Mouse (Mus musculus): Measurements from ENCODE around the gene Kcnk12.
A peak's percentile ranks its signal among the peaks of the same experiment; 100 is the strongest.

Gene Kcnk12

DNA sequence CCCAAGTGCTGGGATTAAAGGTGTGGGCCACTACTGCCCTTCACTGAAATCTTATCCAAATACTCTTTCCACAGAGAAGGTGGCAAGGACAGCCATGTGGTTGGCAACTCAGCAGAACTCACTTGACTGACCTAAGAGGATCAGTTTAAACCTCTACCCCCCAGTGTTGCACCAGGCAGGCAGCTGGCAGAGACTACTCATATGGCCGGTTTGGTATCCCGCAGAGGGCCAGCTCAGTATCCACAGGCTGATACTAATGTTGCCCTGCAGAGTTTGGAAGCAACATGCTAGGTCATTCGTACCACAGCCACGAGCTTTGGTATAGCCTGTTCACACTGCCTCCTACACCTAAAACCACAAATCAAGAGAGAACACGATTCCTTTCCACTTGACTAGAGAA is 3.0 kb downstream of the Kcnk12 start:
- H3K36me3 ChIP-seq (ENCODE audit: control insufficient read depth, insufficient read depth, low read length, poor library complexity, severe bottlenecking) = no peaks in the 10 kb centered on the region
- no peaks in the 10 kb centered on the region; the same call in 1 of the 2 replicates for H3K27me3 ChIP-seq (ENCODE audit: control insufficient read depth, insufficient read depth, low read length, poor library complexity, severe bottlenecking)
- DNase-seq (ENCODE audit: low read depth, low spot score) = no peak

DNA sequence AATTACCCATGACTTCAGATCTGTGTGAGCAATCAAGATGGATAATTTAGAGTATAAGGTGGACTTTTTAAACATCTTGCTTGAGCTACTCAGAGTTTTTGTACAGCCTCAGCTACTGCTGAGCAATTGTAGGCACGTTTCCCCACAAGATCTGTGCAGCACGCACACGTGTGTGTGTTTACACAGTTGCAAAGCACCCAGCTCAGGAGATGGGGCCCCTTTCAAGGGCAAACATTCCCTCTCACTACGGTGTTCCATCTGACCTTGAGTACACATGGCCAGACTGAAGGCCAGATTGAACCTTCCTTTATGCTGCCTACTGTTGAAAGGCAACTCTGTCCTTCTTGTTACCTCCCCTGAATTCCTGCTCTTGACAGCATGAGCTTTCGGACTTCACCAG is 4.5 kb downstream of the Kcnk12 start:
- H3K27me3 ChIP-seq (ENCODE audit: control insufficient read depth, insufficient read depth, low read length, poor library complexity, severe bottlenecking) = no peaks in the 10 kb centered on the region; the same call in 1 of the 2 replicates
- H3K36me3 ChIP-seq (ENCODE audit: control insufficient read depth, insufficient read depth, low read length, poor library complexity, severe bottlenecking) = no peaks in the 10 kb centered on the region
- no peak for DNase-seq (ENCODE audit: low read depth, low spot score)

DNA sequence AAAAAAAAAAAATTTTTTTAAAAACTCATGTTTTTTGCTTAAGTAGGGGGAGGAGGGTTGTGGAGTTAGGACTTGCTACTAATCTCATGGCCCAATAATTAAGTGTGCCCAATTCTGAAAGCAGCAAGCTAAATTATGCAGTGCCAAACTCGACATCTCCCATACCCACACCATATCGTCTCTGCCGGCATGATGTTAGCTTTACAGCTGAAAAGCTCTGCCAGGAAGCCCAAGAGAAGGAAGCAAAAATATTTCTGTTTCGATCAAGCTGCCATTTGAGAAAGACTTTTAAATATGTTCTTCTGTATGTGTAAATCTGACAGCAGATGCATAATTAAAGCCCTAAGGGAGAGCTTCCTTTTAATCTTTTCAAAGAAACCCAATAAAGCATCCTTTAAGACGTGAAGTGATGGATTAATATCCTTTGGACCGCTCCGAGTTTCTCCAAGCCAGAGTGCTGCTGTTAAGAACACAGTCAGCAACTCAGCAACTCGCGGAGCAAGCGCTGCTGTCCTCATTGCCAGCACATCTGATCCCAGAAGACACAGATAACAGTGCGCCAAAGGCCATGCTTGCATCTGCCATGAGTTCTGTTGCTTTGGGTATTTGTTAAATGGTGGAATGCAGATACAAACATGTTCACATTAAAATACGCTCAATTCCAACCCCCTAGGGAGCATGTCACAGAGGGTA is 5.0 kb downstream of the Kcnk12 start:
- no peaks in the 10 kb centered on the region for H3K27me3 ChIP-seq (ENCODE audit: control insufficient read depth, insufficient read depth, low read length, poor library complexity, severe bottlenecking)
- H3K36me3 ChIP-seq (ENCODE audit: control insufficient read depth, insufficient read depth, low read length, poor library complexity, severe bottlenecking) = no peaks in the 10 kb centered on the region
- DNase-seq (ENCODE audit: low read depth, low spot score) = no peak

DNA sequence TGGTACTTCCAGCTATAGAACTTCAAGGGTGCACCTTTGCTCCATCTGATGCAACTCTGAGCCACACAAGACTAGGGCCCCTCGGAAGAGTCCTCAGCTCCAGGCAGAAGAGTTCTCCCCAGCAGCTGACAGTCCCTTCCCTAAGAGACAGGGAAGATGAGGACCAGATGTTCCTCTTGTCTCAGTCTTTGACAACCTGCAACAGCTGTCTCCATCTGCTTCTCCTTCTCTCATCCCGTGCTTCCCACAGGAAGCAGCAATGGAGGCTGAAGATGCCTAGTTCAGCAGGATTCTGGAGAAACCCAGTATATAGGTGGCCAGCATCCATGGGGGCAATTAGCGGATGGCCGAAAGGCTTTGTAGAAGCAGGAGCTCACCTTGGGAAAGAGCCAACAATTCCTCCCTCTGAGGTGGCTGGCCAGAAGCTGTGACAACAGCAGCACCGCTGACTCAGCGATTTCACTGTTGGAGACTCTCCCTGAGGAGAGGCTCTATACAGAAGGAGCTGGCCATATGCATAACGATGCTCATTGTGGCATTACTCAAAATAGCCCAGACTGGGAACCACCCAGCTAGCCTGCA is 6.2 kb downstream of the Kcnk12 start:
- no peaks in the 10 kb centered on the region for H3K27me3 ChIP-seq (ENCODE audit: control insufficient read depth, insufficient read depth, low read length, poor library complexity, severe bottlenecking)
- no peak for DNase-seq (ENCODE audit: low read depth, low spot score)
- no peaks in the 10 kb centered on the region for H3K36me3 ChIP-seq (ENCODE audit: control insufficient read depth, insufficient read depth, low read length, poor library complexity, severe bottlenecking)

DNA sequence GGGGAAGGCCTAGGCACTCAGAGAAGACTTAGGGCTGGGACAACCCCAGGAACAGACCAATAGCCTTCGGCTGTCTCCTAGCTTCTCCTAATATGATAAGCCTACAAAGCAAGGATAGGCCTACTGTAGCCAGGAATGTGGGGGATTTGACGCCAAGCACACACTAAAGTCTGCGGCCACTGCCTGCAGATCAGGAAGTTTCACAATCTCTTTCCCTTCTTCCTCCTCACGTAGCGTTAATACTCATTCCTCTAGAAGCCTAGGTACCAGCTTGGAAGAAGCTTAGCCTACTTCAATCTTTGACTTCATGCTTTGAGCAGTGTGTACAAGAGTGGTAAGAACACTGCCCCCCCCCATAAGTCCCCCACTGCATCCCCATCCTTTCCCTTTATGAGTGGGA is 7.1 kb downstream of the Kcnk12 start:
- DNase-seq (ENCODE audit: low read depth, low spot score) = no peak
- no peaks in the 10 kb centered on the region for H3K36me3 ChIP-seq (ENCODE audit: control insufficient read depth, insufficient read depth, low read length, poor library complexity, severe bottlenecking)
- no peaks in the 10 kb centered on the region for H3K27me3 ChIP-seq (ENCODE audit: control insufficient read depth, insufficient read depth, low read length, poor library complexity, severe bottlenecking)

DNA sequence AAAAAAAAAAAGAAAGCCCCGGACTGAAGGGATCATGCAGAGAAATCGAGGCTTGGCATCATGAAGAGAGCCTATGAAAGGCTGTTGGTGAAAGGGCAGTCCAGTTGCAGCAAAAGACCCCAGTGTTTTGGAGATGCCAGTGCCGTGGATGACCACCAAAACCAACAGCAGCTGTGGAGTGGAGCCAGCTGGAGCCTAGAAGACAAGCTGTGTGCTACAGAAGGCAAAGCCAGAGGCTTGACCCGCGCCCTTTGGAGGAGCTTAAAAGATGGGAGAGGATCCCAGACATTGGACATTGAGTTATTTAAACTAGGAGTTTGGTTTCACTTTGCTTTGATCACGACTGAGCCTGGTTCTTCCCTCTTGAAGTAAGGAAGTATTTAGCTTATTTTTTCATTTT is 9.6 kb downstream of the Kcnk12 start:
- DNase-seq (ENCODE audit: low read depth, low spot score) = no peak
- no peaks in the 10 kb centered on the region for H3K27me3 ChIP-seq (ENCODE audit: control insufficient read depth, insufficient read depth, low read length, poor library complexity, severe bottlenecking)
- no peaks in the 10 kb centered on the region for H3K36me3 ChIP-seq (ENCODE audit: control insufficient read depth, insufficient read depth, low read length, poor library complexity, severe bottlenecking)

DNA sequence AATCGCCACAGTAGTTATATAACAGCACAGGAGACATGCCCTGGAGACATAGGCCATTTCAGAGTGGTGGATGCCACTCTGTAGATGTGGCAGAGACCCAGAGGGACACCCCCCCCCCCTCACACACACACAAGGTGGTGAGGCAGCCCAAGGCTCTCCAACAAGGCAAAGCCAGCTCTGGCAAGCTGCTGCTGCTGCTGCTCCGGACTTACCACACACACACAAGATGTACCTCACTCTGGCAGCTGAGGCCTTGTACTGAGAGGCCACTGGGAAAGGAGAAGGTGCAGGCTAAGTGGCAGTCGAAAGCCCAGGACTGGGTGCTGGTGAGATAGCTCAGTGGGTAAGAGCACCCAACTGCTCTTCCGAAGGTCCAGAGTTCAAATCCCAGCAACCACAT is 10.1 kb downstream of the Kcnk12 start:
- H3K27me3 ChIP-seq (ENCODE audit: control insufficient read depth, insufficient read depth, low read length, poor library complexity, severe bottlenecking) = no peaks in the 10 kb centered on the region
- DNase-seq (ENCODE audit: low read depth, low spot score) = no peak
- H3K36me3 ChIP-seq (ENCODE audit: control insufficient read depth, insufficient read depth, low read length, poor library complexity, severe bottlenecking) = no peaks in the 10 kb centered on the region

DNA sequence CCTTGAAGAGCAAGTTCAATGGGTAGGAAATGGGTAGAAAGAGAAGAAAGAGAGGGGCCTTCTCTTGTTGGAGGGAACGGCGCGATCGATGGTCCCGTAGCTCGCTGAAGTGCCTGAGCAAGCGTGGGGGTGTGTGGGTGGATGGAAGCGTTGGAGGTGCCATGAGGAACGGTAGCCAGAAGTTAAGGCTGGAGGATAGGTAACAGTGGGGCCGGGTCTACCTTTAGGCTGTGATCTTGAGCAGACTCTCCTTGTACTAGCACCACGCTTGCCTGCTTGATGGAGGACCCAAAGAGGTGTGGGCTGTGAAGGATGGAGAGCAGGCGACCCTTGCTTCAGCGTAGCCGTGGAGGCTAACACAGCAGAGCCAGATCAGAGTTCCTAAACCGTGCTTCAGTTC is 12.1 kb downstream of the Kcnk12 start:
- DNase-seq (ENCODE audit: low read depth, low spot score) = no peak
- no peaks in the 10 kb centered on the region for H3K27me3 ChIP-seq (ENCODE audit: control insufficient read depth, insufficient read depth, low read length, poor library complexity, severe bottlenecking)
- no peaks in the 10 kb centered on the region for H3K36me3 ChIP-seq (ENCODE audit: control insufficient read depth, insufficient read depth, low read length, poor library complexity, severe bottlenecking)

DNA sequence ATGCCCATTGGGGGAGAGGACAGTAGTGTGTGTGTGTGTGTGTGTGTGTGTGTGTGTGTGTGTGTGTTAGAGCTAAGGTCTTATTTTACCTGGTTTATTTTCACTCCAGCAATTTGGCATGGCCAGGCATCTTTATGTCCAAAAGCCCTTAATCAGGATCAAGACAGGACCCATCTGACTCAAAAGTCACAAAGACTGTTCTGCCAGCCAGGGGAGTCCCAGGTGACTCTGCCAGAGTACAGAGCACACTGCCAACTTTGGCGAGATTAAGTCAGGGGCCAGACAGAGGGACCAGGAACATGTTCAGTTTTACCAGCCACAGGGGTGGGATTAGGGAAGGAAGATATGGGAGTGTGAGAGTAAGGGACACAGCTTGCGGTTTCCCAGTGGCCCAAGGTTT is 12.9 kb downstream of the Kcnk12 start:
- no peaks in the 10 kb centered on the region for H3K36me3 ChIP-seq (ENCODE audit: control insufficient read depth, insufficient read depth, low read length, poor library complexity, severe bottlenecking)
- DNase-seq (ENCODE audit: low read depth, low spot score) = no peak
- no peaks in the 10 kb centered on the region for H3K27me3 ChIP-seq (ENCODE audit: control insufficient read depth, insufficient read depth, low read length, poor library complexity, severe bottlenecking)

DNA sequence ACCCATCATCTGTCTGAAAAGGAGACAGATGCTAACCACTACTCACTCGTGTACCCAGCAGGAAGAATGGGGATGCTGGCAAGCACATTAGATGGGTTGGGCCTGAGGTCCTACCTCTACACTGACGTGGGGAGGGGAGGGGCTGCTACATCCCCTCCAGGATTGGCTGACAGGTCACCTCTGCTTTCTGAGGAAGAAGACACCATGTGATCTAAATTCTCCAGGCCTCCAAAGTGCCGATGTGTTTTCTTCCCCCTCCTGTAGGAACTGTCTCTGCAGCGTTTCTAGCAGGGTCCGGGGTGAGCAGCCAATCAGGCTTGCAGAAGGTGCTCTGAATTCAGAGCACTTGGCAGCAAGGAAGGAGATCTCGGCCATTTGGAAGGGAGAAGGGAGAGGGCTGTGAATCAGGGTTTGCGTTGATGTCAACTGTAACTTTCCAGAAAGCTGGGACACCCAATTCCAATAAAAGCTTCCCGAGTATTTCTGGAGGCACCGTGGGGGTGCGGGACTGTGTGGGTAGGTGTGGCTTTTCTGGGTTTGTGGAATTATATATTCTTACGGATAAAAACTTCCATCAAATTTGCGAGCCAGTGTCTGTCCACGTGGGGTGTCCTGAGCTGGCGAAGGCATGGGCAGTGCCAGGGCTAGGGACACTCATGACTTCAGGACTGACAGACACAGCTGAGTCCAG is 13.5 kb downstream of the Kcnk12 start:
- no peaks in the 10 kb centered on the region for H3K27me3 ChIP-seq (ENCODE audit: control insufficient read depth, insufficient read depth, low read length, poor library complexity, severe bottlenecking)
- no peak for DNase-seq (ENCODE audit: low read depth, low spot score)
- no peaks in the 10 kb centered on the region for H3K36me3 ChIP-seq (ENCODE audit: control insufficient read depth, insufficient read depth, low read length, poor library complexity, severe bottlenecking)

DNA sequence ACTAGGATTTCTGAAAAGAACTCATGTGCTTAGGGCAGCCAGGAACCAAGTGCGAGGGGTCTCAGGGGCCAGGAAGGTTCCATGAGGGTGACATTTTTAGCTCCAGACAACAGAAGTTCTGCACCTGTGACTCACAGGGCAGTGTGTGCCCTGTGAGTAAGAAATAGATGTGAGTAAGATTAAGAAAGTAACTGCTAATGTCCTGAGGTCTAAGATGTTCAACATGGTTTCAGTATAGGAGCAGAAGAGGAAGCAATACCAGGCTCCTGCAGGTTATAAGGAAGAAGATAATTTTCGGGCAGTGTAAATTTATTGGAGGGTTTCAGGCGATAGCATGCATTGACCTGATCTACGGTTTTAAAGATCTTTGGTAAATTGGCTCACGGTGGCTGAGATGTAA is 16.6 kb downstream of the Kcnk12 start:
- no peaks in the 10 kb centered on the region for H3K36me3 ChIP-seq (ENCODE audit: control insufficient read depth, insufficient read depth, low read length, poor library complexity, severe bottlenecking)
- DNase-seq (ENCODE audit: low read depth, low spot score) = no peak

DNA sequence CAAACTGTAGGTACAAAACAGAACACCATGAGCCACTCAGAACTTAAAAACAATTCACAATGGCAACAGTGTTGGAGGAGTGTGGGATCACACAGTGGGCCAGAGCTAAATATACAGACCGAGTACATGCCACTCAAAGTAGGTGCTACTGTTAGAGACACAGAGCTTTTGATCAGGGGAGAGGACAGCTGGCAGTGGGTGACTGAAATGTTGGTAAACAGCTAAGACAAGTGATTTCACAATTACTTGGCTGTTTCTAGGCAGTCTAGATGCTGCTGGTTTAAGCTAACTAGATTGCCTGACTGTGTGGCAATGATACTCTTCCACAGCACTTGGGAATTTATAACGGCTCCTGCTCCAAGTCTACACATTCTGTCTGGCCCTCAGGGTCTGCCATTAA is 17.6 kb downstream of the Kcnk12 start:
- DNase-seq (ENCODE audit: low read depth, low spot score) = no peak
- H3K27me3 ChIP-seq (ENCODE audit: control insufficient read depth, insufficient read depth, low read length, poor library complexity, severe bottlenecking) = no peaks in the 10 kb centered on the region
- no peaks in the 10 kb centered on the region for H3K36me3 ChIP-seq (ENCODE audit: control insufficient read depth, insufficient read depth, low read length, poor library complexity, severe bottlenecking)

More for the DNA sequence above, 16.6 kb downstream of the Kcnk12 start:
- no peaks in the 10 kb centered on the region for H3K27me3 ChIP-seq (ENCODE audit: control insufficient read depth, insufficient read depth, low read length, poor library complexity, severe bottlenecking)

DNA sequence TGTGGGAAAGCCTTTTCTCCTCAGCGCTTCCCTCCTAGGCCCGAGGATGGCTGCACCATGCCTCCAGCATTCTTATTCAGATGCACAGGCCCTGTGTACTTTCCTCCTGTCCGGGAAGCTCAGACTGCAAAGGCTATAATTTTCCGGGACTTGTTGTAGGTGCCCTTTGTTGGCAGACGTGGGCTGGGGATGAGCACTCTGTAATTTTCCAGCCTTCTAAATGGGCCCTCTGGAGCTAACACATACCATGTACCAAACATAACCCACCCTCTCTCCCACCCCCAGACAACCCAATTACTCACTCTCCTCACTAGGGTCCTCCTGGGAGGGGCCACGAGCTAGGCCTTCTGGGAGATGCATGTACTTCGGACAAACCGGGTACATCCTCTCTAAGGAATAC is 22.8 kb downstream of the Kcnk12 start:
- Histone ChIP-seq H3K36me3 (ENCODE audit: control insufficient read depth, insufficient read depth, low read length, poor library complexity, severe bottlenecking) (no peaks in the 10 kb centered on the region), H3K27me3 (ENCODE audit: control insufficient read depth, insufficient read depth, low read length, poor library complexity, severe bottlenecking) (no peaks in the 10 kb centered on the region)
- no peak for DNase-seq (ENCODE audit: low read depth, low spot score)

DNA sequence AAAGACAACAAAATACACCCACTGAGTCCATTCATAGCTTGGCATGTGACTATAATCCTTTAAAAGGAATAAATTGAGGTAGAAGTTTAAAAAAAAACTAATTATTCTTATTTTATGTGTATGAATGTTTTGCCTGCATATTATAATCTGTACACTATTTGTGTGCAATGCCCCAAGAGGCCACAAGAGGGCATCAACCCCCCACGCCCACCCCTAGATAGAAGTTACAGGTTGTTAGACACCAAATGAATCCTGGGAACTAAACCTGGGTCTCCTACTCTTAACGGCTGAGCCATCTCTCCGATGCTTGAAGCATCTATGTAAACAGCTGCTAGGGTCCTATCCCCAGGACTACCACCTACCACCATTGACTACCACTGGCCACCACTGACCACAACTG is 24.6 kb downstream of the Kcnk12 start:
- Histone ChIP-seq H3K36me3 (ENCODE audit: control insufficient read depth, insufficient read depth, low read length, poor library complexity, severe bottlenecking) (no peaks in the 10 kb centered on the region), H3K27me3 (ENCODE audit: control insufficient read depth, insufficient read depth, low read length, poor library complexity, severe bottlenecking) (no peaks in the 10 kb centered on the region)
- DNase-seq (ENCODE audit: low read depth, low spot score) = peak; percentile 23

DNA sequence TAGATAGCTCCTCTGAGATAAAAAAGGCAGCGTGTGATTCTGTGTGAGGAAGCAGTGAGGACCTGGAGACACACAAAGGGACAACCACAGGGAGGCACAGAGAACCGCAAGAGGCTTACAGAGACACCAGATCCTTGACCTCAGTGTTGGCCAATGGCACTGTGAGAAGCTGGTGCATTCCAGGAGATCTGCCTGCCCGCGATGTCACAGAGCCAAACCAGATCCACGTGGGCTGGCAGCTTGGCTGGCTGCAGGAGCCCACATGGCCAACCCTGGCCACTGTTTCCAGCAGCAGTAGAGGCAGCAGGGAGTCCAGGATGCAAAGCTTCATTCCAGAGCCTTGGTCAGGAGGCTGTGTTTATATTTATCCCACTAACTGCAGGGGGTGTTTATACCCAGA is 27.0 kb downstream of the Kcnk12 start:
- H3K27me3 ChIP-seq (ENCODE audit: control insufficient read depth, insufficient read depth, low read length, poor library complexity, severe bottlenecking) = no peaks in the 10 kb centered on the region
- H3K36me3 ChIP-seq (ENCODE audit: control insufficient read depth, insufficient read depth, low read length, poor library complexity, severe bottlenecking) = no peaks in the 10 kb centered on the region
- no peak for DNase-seq (ENCODE audit: low read depth, low spot score)

Measured in splenic B cell, adult 2 months (primary cell).